Mouse (Mus musculus): ENCODE results near the gene Gdf10.

DNA sequence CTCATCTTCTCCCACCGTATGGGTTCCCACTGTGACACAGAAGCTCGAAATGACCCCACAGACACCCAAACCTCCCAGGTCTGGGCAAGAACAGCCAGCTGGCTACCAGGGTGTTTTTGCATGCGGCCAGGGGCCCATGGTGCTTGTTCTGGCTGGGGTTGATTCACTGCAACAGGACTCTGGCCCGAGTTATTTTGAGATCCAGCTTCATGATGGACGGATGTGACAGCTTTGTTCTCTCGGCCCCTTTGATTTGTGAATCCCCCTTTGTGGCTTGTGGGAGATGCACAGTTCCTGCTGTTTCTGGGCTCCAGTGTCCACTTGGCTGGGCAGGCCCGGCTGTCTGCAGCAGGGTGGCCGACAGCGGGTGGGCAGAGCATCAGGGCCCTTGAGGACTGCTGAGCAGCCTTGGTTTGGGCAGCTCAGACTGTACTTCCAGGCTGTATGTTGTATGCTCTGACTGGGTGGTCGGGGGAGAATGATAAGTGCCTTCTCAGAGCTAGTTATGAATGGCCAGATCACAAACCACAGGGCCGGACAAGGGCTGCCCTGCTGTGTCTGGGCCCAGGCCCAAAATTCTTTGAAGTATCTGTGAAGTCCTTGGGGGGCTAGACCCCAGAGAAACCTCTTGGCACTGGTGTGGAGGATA lies 34.9 kb upstream of the Gdf10 start:
- TF ChIP-seq GATA1 (IDR thresholded peaks at IDR 0.05; ENCODE audit: borderline replicate concordance, low read length): no peak
- no peak for TF ChIP-seq FLI1 (IDR thresholded peaks at IDR 0.05; ENCODE audit: low read length)
